Mouse (Mus musculus) stomach, embryonic 15.5 days (tissue): ENCODE data around the gene Ehd1. TPM values are rescaled to one million over a fixed set of nuclear protein-coding genes. Genes with fewer than 3 reads are reported as not detected.
A peak's percentile ranks its signal among the peaks of the same experiment; 100 is the strongest.

Experiments
- ATAC-seq: fragments of 200-750 bp; cut with Nextera tagmentation; 2 replicates; pipeline ENCODE4 v1.8.0; 2017; ENCODE audit warnings: low read depth, moderate number of reproducible peaks, moderate TSS enrichment; ENCODE audit not compliant: insufficient read depth, low FRiP score
- H3K27ac ChIP-seq: fragments of 300-500 bp; sonication (generic); 2 replicates; pipeline ENCODE4 v1.5.1; 2015; ENCODE audit warnings: mild to moderate bottlenecking, inconsistent platforms
- H3K27me3 ChIP-seq: fragments of 300-500 bp; sonication (generic); replicated peaks from 2 replicates; pipeline ENCODE4 v1.6.1; 2015; ENCODE audit warnings: inconsistent platforms
- H3K36me3 ChIP-seq: fragments of 300-500 bp; sonication (generic); 2 replicates; pipeline ENCODE4 v1.6.1; 2015; ENCODE audit warnings: inconsistent platforms
- H3K4me1 ChIP-seq: fragments of 300-500 bp; sonication (generic); 2 replicates; pipeline ENCODE4 v1.6.1; 2015; ENCODE audit warnings: inconsistent platforms
- H3K4me2 ChIP-seq: fragments of 300-500 bp; sonication (generic); 2 replicates; pipeline ENCODE4 v1.6.1; 2015; ENCODE audit warnings: mild to moderate bottlenecking, inconsistent platforms
- H3K4me3 ChIP-seq: fragments of 300-500 bp; sonication (generic); replicated peaks from 2 replicates; pipeline ENCODE4 v1.5.1; 2015; ENCODE audit warnings: inconsistent platforms
- H3K9ac ChIP-seq: fragments of 300-500 bp; sonication (generic); 2 replicates; pipeline ENCODE4 v1.6.1; 2015; ENCODE audit warnings: inconsistent platforms
- H3K9me3 ChIP-seq: fragments of 300-500 bp; sonication (generic); 2 replicates; pipeline ENCODE4 v1.6.1; 2016; ENCODE audit warnings: inconsistent platforms
- WGBS: fragments of 180-500 bp; shearing (Covaris S2); methylation state at CpG from one replicate; pipeline ENCODE4 v1.1.7; 2015; 5-methylcytosine and 5-hydroxymethylcytosine counted together
- polyA plus RNA-seq: library from polyadenylated mRNA; unstranded; fragments of >200 nt; fragmentation: Nextera tagmentation; extraction: Ambion mirVana; gene quantifications from 2 replicates; pipeline ENCODE4 v1.2.1, GENCODE M21; 2015

The Ehd1 gene
- polyA plus RNA-seq, 1 experiment from 2014 or later = 73.4 TPM

DNA sequence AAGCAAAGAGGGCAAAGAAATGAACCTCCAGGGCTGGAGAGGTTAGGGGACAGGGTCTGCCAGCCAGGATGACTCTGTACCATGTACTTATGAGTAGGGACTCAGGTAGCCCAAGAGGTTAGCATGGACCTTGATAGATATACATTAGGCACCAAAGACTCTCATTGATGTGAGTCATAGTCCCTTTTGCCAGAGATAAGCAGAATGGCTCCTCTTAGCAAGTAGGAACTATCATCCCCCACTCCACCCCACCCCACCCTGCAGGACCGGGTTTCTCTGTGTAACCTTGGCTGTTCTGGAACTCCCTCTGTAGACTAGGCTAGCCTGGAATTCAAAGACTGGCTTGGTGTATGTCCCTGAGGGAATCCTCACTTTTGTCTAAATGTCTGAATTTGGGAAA is 36.4 kb upstream of the Ehd1 start:
- 48% methylated on average over 1 of the region's 1 CpGs for WGBS
- no peaks in the 10 kb centered on the region for H3K9me3 ChIP-seq
- peak overlapping the region; percentile 40; the same call in 1 of the 2 replicates for H3K27ac ChIP-seq
- H3K4me2 ChIP-seq = no peak overlapping the region
- peaks cover 4% of the 10 kb centered on the region for H3K36me3 ChIP-seq
- H3K9ac ChIP-seq = no peak overlapping the region
- peaks cover 21% of the 10 kb centered on the region for H3K4me1 ChIP-seq
- no peak for ATAC-seq
- no peaks in the 10 kb centered on the region for H3K27me3 ChIP-seq
- no peak overlapping the region for H3K4me3 ChIP-seq

DNA sequence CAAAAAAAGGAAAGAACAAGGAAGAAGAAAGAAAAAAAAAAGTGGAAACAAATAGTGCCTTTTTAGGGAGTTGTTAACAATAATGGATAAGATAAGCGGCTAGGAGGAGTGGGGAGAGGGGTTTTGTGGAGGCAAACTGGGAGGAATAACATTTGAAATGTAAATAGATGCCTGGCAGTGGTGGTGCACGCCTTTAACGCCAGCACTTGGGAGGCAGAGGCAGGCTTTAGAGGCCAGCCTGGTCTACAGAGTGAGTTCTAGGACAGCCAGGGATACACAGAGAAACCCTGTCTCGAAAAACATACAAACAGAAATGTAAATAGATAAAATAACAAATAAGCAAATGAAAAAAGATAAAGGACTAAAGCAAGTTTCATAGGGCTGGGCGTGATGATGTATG is 35.8 kb upstream of the Ehd1 start:
- H3K4me1 ChIP-seq = peaks cover 19% of the 10 kb centered on the region
- peak overlapping the region; percentile 35 for H3K4me2 ChIP-seq
- no peak overlapping the region for H3K9ac ChIP-seq
- H3K36me3 ChIP-seq = peaks cover 8% of the 10 kb centered on the region
- H3K27me3 ChIP-seq = no peaks in the 10 kb centered on the region
- 35% methylated on average over 5 of the region's 5 CpGs for WGBS
- H3K27ac ChIP-seq = peak overlapping the region; percentile 64
- ATAC-seq = no peak
- H3K4me3 ChIP-seq = peak overlapping the region; percentile 88; the same call in 1 of the 2 replicates
- no peaks in the 10 kb centered on the region for H3K9me3 ChIP-seq

DNA sequence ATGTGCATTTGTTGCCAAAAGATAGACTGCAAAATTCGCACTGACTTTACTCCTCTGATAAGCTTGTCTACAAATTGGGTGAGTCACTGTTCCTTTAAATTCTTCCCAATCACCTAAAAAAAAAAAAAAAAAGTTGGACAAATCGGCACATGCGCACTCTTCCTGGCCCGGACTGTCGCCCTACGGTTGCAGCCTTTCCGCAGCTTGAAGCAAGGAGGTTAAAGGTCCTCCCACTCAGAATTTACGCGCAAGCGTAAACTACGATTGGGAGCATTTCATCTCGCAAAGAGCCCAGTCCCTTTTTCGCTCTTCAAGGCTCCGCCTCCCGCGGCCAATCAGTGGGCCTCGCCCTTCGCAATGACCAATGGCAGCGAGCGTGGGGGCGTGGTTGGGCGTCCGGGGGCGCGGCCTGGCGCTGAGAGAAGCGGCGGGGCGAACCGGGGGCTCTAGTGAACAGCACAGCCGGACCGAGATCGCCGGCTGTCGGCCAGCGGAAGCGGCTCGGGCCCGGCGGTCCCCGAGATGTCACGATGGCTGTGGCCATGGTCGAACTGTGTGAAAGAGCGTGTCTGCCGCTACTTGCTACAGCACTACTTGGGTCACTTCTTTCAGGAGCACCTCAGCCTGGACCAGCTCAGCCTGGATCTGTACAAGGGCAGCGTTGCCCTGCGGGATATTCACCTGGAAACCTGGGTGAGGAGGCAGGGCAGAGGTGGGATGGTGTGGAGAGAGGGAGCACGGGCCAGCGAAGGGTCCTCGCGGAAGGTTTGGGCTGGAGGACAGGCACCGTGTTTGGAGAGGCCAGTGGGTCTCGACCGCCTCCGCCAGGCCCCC is 35.0 kb upstream of the Ehd1 start, which contains the start of gene Atg2a:
Gene Atg2a (plus strand): TSS at position 395 of the 834 bp plus-strand sequence.
- Histone ChIP-seq H3K9me3 (no peaks in the 10 kb centered on the region), H3K27ac (peak within 1 kb of the TSS; percentile 71), H3K27me3 (no peaks in the 10 kb centered on the region), H3K4me3 (peak within 1 kb of the TSS; percentile 88), H3K4me1 (peaks cover 19% of the 10 kb centered on the region), H3K9ac (peak within 1 kb of the TSS; percentile 98), H3K4me2 (peak within 1 kb of the TSS; percentile 94), H3K36me3 (peaks cover 15% of the 10 kb centered on the region)
- WGBS = under 1% methylated on average over 55 of the region's 55 CpGs
- ATAC-seq = peak; percentile 93

DNA sequence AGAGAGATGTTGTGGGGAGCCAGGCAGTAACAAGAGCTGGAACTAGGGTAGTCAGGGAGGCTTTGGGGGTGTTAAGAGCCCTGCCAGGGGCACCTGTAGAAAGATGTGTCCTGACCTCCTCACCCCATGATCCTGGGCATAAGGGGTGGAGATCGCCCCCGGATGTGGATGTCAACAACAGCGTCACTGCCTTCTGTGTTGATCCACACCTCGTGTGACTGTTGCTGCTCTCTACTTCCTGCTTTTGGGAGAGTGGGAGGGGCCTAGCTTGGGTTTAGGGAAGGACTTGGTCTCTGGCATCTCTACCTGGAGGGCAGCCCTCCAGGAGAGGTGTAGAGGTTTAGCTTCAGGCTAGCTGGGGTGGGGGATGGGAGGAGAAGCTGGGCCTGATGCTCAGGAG is 34.2 kb upstream of the Ehd1 start:
- H3K4me1 ChIP-seq = peaks cover 19% of the 10 kb centered on the region
- ATAC-seq = peak; percentile 4; the same call in 1 of the 2 replicates
- peaks cover 18% of the 10 kb centered on the region for H3K36me3 ChIP-seq
- peak overlapping the region; percentile 94 for H3K4me2 ChIP-seq
- no peaks in the 10 kb centered on the region for H3K27me3 ChIP-seq
- peak overlapping the region; percentile 98 for H3K9ac ChIP-seq
- H3K9me3 ChIP-seq = no peaks in the 10 kb centered on the region
- H3K4me3 ChIP-seq = peak overlapping the region; percentile 88
- 0% methylated on average over 4 of the region's 4 CpGs for WGBS
- peak overlapping the region; percentile 71 for H3K27ac ChIP-seq

DNA sequence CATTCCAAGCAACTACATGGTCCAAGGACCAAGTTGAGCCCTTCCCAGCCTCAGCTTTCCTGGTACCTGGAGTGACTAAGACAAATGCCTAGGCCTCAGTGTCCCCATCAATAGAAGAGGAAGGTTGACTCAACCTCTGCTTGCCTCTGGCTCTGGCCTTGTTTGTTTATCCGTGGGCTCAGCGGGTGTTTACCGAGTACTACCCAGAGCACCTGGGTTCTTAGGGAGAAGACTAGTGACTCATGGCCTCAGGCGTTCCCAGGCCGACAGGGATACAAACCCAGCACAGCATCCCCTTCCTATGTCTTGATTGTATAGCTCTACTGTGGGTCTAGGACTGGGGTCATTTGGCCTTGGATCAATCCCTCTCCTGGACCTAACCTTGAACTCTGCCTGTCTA is 33.3 kb upstream of the Ehd1 start:
- WGBS = 79% methylated on average over 5 of the region's 5 CpGs
- Histone ChIP-seq H3K4me3 (peak overlapping the region; percentile 88; the same call in 1 of the 2 replicates), H3K27me3 (no peaks in the 10 kb centered on the region), H3K27ac (no peak overlapping the region), H3K4me2 (peak overlapping the region; percentile 94; the same call in 1 of the 2 replicates), H3K36me3 (peaks cover 26% of the 10 kb centered on the region), H3K4me1 (peaks cover 19% of the 10 kb centered on the region), H3K9me3 (no peaks in the 10 kb centered on the region), H3K9ac (no peak overlapping the region)
- ATAC-seq = no peak

DNA sequence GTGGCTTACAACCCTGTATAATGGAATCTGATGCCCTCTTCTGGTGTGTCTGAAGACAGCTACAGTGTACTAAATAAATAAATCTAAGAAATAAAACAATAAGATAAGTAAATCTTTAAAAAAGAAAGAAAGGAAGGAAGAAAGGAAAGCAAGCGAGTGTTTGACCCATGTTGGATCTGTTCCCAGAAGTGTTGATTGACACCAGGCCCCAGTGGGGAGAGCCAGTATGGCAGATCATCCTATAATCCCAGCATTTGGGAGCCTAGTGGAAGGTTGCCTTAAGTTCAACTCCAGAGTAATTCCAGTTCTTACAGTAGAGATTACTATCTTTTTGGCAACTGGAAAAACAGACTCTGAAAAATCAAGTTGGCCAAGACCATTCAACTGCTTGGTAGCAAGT is 30.7 kb upstream of the Ehd1 start:
- Histone ChIP-seq H3K9me3 (no peaks in the 10 kb centered on the region), H3K36me3 (peaks cover 33% of the 10 kb centered on the region), H3K4me3 (no peak overlapping the region), H3K4me2 (no peak overlapping the region), H3K9ac (no peak overlapping the region), H3K4me1 (peaks cover 17% of the 10 kb centered on the region), H3K27me3 (no peaks in the 10 kb centered on the region), H3K27ac (no peak overlapping the region)
- no peak for ATAC-seq
- WGBS = 43% methylated on average over 1 of the region's 1 CpGs

DNA sequence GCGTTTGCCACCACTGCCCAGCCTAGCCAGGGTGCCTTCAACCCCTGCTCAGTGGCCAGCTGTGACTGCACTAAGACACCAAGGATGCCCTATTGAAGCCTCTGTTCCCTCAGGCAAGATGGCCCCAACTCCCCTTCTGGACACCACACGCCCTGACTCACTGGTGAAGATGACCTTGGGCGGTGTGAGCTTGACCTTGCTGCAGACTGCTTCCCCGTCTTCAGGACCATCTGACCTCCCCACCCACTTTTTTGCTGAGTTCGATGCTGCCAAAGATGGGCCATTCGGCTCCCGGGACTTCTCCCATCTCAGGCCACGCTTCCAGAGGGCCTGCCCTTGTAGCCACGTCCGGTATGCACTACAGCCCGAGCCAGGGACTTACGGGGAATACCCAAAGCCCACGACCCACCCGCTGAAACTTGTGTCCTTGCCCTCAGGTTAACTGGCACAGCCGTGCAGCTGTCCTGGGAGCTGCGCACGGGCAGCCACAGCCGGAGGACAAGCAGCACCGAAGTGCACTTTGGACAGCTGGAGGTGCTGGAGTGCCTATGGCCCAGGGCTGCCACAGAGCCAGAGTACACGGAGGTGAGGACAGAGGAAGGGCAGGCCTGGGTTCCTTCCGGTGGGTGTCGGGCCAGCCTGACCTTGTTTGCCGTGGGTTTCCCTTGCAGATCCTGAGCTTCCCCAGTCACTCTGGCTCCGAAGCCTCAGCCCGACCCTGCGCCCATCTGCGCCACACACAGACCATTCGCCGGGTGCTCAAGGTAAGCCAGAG is 28.8 kb upstream of the Ehd1 start:
- no peak for ATAC-seq
- peaks cover 8% of the 10 kb centered on the region for H3K4me1 ChIP-seq

DNA sequence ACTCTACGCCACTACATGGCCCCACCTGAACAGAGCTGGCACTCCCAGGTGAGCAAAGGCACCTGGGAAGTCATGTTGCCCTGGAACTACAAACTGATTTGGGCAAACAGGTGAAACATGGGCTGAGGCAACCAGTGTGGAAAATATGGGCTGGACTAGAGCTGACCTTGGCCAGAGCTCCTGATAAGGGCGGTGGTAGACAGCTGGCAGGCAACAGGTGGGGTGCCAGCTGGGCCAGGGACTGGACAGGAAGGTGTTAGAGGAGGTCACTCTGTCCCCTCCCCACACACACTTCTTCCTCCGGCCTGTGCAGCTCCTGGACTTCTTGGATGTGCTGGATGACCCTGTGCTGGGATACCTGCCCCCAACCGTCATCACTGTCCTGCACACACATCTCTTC is 23.5 kb upstream of the Ehd1 start:
- Histone ChIP-seq H3K4me3 (no peak overlapping the region), H3K9me3 (no peaks in the 10 kb centered on the region), H3K27ac (no peak overlapping the region), H3K36me3 (peaks cover 57% of the 10 kb centered on the region), H3K4me1 (no peaks in the 10 kb centered on the region), H3K9ac (no peak overlapping the region), H3K27me3 (no peaks in the 10 kb centered on the region), H3K4me2 (no peak overlapping the region)
- ATAC-seq = no peak
- 82% methylated on average over 4 of the region's 4 CpGs for WGBS

More for the DNA sequence above, 28.8 kb upstream of the Ehd1 start:
- H3K9me3 ChIP-seq = no peaks in the 10 kb centered on the region
- no peak overlapping the region for H3K9ac ChIP-seq
- WGBS = 91% methylated on average over 29 of the region's 29 CpGs
- no peak overlapping the region for H3K4me2 ChIP-seq
- H3K36me3 ChIP-seq = peaks cover 50% of the 10 kb centered on the region
- no peak overlapping the region for H3K4me3 ChIP-seq
- H3K27ac ChIP-seq = no peak overlapping the region
- H3K27me3 ChIP-seq = no peaks in the 10 kb centered on the region

DNA sequence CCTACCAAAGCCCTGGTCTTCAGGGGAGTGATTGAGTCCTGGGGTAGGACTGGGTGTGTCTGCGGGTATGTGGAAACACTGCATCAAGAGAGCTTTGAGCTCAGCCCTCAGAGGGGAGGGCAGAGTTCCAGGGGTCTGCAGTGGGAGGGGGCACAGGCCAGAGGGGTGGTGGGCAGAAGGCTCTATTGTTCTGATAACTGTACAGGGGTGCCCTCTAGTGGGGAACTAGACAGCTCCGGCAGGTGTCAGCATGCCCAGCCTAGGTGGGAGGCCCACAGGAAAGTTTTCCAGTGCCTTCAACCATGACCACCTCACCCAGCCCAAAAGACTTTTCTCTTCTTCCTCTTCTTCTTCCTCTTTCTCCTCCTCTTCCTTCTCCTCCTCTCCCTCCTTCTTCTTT is 16.1 kb upstream of the Ehd1 start:
- no peak overlapping the region for H3K9ac ChIP-seq
- H3K4me1 ChIP-seq = peaks cover under 1% of the 10 kb centered on the region; the same call in 1 of the 2 replicates
- H3K4me3 ChIP-seq = no peak overlapping the region
- H3K4me2 ChIP-seq = no peak overlapping the region
- 69% methylated on average over 2 of the region's 2 CpGs for WGBS
- no peak overlapping the region for H3K27ac ChIP-seq
- no peaks in the 10 kb centered on the region for H3K9me3 ChIP-seq
- ATAC-seq = no peak
- peaks cover 35% of the 10 kb centered on the region for H3K36me3 ChIP-seq
- H3K27me3 ChIP-seq = no peaks in the 10 kb centered on the region

DNA sequence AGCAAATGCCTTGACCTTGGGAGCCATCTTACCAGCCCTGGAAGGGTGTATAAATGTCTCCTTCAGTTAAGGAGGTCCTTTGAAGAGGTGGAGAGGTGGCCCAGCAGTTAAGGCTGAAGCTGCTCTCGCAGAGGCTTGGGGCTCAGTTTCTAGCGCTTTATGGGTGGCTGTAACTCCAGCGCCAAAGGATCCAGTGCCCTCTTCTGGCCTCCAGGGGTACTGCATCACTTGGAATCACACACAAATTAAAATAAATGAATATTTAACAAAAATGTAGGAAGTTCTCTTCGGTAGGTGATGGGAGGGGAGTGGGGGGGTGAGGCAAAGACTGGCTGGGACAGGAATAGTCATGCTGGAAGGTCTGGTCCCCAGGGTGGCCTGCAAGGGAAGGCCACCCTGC is 15.6 kb upstream of the Ehd1 start:
- H3K9ac ChIP-seq = no peak overlapping the region
- no peaks in the 10 kb centered on the region for H3K9me3 ChIP-seq
- H3K27ac ChIP-seq = no peak overlapping the region
- peaks cover 2% of the 10 kb centered on the region; the same call in 1 of the 2 replicates for H3K4me1 ChIP-seq
- H3K4me2 ChIP-seq = no peak overlapping the region
- ATAC-seq = no peak
- no peak overlapping the region for H3K4me3 ChIP-seq
- H3K36me3 ChIP-seq = peaks cover 34% of the 10 kb centered on the region
- WGBS = 87% methylated on average over 4 of the region's 4 CpGs
- no peaks in the 10 kb centered on the region for H3K27me3 ChIP-seq

DNA sequence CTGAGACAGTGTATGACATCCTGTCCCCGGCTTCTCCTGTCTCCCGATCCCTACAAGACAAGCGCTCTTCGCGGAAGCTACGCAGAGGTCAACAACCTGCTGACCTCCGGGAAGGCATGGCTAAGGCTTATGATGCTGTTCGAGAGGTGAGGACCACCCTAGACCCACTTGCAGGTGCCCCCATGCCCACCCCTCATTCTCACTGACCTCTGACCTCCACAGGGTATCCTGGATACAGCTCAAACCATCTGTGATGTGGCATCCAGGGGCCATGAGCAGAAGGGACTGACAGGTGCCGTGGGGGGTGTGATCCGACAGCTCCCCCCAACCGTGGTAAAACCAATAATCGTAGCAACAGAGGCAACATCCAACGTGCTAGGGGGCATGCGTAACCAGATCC is 15.1 kb upstream of the Ehd1 start:
- peaks cover 2% of the 10 kb centered on the region; the same call in 1 of the 2 replicates for H3K4me1 ChIP-seq
- peaks cover 31% of the 10 kb centered on the region for H3K36me3 ChIP-seq
- no peak overlapping the region for H3K4me2 ChIP-seq
- no peak overlapping the region for H3K4me3 ChIP-seq
- WGBS = 94% methylated on average over 14 of the region's 14 CpGs
- H3K9ac ChIP-seq = no peak overlapping the region
- H3K27me3 ChIP-seq = no peaks in the 10 kb centered on the region
- H3K9me3 ChIP-seq = no peaks in the 10 kb centered on the region
- no peak for ATAC-seq
- no peak overlapping the region for H3K27ac ChIP-seq

DNA sequence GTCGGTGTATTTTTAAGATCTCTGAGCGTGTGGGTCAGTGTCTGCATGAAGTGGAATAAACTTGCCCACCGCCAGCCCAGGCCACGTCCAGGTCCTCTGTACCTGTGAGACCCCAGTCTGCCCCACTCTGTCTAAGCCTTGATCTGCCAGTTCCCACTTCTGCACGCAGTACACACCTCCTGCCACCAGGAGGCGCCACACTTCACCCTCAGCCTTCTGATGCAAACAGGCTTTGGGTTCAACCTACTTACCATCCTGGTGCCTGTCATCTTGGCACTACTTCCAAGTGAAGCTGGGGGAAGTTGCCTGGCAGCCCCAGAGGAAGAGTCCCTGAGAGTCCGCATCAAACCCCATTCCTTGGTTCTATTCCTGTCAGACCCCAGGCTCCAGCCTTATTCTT is 14.3 kb upstream of the Ehd1 start:
- Histone ChIP-seq H3K36me3 (peaks cover 24% of the 10 kb centered on the region), H3K27me3 (no peaks in the 10 kb centered on the region), H3K4me3 (no peak overlapping the region), H3K9me3 (no peaks in the 10 kb centered on the region), H3K4me1 (peaks cover 2% of the 10 kb centered on the region; the same call in 1 of the 2 replicates), H3K27ac (peak overlapping the region; percentile 78; the same call in 1 of the 2 replicates), H3K4me2 (no peak overlapping the region), H3K9ac (no peak overlapping the region)
- WGBS = 61% methylated on average over 7 of the region's 7 CpGs
- ATAC-seq = no peak
